Mouse (Mus musculus) spleen, adult 18-20 months (tissue): ENCODE measurements around the gene Stox2.
"Not testable (repeated sequence)": the region's sequence is repeated elsewhere in the genome, so short reads cannot be mapped to it uniquely, and the experiment has no call there.

Experiments used
- DNase-seq, 2 experiments: peaks; one replicate each; pipeline ENCODE4 v3.0.0; 2022; ENCODE audit warnings: mixed read lengths in 2 of 2

Stox2 gene

GRCm38 (mm10) chr8:47446312-47447046, at the start of gene Stox2:
Gene Stox2, minus strand, starts transcription at chr8:47446362.
- DNase-seq, result no peak

DNA sequence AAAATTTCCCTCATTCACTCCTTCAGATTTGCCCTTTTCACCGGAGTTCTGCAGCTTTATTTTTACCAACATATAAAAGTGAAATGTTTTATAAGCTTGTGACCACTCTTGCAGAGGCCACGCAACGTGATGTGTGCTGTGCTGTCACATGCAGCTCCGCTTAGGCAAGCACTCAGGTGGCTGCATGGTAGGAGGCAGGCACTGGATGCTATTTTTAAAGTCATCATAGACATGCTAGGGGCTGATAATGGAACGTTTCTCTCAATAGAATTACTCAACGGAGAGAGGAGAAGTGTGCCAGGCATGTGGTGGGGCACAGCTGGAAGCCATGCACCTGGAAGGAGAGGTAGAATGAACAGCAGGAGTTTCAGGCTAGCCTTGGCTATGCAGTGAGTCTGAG, 49.3 kb upstream of the Stox2 start:
- no peak for DNase-seq

DNA sequence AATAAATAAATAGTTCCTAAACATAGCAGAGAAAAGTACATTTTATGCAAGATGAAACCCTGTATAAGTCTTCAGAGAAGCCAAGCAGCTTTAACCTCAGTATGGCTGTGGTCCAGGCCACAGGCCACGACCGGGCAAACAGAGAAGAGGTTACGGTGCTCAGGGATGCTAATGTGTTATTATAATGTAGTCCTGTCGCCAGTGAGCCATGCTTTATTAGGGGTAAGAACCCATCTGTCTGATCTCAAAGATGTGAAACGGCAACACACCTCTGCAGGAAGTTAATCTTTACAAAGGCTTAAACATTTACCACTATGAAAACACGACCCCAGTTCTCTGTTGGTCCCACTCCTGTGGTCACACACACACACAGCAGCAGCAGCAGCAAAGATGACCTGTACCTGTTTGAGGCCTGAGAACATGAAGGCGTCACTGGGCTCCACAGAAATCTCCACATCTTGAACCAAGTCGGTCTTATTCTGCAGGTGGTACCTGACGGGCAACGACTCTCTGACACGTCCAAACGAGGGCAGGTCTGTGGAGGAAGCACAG, 48.5 kb upstream of the Stox2 start:
- no peak for DNase-seq

- DNase-seq, result no peak
Measured at GRCm38 (mm10) chr8:47493106-47493505, 46.9 kb upstream of the Stox2 start.

DNA sequence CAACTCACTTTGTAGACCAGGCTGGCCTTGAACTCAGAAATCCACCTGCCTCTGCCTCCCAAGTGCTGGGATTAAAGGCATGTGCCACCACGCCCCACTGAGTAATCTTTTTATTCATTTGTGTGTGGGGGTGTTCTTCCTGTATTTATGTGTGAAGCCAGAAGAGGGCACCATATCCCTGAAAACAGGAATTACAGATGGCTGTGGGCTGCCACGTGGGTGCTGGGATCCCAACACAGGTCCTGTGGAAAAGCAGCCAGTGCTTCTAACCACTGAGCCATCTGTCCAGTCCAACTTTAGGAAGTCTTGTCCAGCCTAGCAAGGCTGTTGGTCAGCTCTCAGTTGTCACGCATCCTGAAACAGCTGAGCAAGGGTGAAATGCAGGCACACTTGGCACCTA, 41.1 kb upstream of the Stox2 start:
- no peak for DNase-seq

DNA sequence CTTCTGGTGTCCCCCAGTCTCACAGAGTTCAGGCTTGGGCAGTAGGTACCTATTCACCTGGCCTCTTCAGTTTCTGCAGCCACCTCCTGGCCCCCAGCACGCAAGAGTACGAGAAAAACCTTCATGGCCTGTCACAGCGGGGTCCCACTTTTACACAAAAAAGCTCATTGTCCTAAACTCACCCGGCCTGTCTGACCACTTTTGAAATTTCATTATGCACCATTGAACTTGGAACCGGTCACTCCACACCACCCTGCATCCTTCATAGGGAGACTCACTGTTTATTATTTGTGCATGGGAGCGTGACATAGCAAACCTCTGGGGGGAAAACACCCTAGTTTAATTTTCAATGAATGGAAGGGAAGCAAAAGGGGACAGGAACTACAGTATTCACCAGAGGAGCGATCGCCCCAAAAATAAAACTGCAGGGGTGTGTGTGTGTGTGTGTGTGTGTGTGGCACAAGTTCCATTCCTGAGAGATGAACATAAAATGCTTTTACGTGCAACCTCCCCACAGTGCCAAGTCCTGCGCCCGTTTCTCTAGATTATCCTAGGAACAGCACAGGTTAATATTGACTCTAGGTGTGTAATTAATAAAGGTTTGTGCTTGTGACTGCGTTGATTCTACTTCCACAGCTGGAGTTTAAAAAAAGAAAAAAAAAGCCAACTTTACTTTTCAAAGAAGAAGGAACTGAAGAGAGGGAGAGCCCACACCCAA, 36.4 kb upstream of the Stox2 start:
- no peak for DNase-seq

DNA sequence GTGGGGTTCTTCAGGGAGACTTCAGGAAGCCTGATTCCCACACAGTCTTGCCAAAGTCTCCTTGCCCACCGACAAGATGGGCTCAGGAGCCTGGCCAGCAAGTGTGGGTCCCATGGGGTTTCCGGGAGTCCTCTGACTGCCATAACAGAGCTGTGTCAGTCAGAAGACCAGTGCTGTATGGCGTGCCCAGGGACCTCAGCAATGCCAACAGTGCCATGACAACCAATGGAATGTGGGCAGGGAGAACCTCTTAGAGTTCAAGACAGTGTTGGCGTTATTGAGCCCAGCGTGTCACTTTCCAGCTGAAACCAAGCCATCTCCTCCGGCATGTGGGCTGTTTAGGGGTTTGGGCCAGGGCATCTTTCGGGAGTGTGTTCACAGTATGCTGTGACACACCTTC, 33.9 kb upstream of the Stox2 start:
- DNase-seq, result no peak

DNA sequence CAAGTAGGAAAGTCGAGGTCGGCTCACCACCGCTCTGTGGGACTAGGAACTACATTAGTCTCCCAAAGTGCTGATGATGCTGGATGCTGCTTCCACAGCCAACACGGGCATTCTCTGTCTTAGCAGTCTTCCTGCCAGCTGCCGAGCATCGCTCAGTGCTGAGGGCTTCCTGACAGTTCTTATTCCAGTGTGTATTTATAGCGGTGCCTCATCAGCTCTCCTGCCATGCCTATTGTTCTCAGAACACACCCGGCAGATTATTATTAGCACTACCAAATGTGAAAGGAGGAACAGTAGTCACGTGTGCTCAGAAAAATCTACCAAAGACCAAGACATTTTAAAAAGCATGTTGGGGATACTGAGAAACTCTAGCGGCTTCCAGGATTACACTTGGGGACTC, 15.5 kb upstream of the Stox2 start:
- DNase-seq, result no peak

- no peak for DNase-seq
Measured at GRCm38 (mm10) chr8:47459216-47459749, 13.1 kb upstream of the Stox2 start.

DNA sequence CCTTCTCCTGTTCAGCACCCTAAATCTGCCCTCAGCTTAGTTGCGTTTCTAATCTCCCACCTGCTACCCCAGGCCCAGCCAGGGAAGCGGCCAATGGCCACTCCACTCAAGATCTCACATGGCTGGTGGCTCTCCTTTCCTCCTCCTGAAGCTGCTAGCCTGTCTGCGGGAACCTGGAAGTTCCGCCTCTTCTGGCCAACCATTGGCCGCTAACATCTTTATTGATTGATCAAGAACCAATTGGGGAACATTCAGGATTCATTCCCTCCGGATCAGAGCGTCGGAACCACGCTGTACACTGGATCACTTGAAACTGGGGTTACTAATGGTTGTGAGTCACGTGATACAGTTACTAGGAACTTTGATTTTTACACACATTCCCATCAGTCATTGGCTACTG, 12.4 kb upstream of the Stox2 start:
- DNase-seq, result no peak

DNA sequence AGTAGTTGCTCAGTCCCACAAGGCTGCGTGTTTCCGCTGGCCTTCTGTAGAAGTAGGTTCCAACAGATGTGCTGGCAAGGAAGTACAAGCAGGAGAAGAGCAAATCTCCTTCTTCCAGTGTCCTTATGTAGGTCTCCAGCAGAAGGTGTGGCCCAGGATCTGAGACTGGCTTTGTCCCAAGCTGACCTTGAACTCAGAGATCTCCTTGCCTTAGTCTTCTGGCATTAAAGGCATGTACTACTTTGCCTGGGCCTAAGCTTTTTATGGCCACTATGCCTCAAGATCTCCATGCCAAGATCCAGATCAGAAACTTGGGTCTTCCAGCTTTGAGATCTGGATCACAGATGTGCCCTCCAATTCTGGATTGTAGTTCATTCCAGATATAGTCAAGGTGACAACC, 3.0 kb upstream of the Stox2 start:
- DNase-seq, result not testable (repeated sequence)

DNA sequence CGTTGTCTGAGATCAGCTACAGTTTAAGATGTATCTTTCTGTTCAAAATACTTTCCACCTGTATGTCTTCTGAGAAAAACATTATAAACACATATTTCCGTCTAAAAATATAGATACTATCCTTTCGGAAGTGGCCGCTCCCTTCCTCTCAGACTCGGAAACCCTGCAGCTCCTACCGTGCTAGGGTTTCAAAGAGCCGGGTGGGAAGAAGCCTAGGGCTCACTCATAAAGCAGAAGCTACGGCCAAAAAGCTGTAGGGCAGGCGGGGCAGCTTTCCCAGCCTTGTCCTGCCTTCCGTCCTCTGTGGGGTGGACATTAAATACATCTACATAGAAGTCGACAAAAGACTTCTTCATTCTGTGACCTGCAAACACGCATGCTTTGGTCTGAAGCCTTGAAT, 6.9 kb downstream of the Stox2 start:
- DNase-seq, result no peak

- DNase-seq, result no peak
Measured at GRCm38 (mm10) chr8:47437976-47438375, 8.2 kb downstream of the Stox2 start.

DNA sequence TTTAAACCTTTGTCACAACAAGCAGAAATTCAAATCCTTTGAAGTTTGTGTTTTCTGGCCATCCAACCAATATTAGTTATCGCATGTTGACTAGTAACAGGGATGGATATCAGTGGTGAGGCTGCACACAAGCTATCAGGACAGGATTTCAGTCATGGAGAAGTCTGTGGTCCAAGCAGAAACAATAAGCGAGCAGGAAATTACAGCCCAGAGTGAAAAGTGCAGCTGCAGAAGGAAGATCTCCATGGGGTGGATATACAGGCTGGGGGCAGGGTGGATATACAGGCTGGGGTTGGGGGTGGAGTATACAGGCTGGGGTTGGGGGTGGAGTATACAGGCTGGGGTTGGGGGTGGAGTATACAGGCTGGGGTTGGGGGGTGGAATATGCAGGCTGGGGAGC, 10.3 kb downstream of the Stox2 start:
- no peak for DNase-seq

DNA sequence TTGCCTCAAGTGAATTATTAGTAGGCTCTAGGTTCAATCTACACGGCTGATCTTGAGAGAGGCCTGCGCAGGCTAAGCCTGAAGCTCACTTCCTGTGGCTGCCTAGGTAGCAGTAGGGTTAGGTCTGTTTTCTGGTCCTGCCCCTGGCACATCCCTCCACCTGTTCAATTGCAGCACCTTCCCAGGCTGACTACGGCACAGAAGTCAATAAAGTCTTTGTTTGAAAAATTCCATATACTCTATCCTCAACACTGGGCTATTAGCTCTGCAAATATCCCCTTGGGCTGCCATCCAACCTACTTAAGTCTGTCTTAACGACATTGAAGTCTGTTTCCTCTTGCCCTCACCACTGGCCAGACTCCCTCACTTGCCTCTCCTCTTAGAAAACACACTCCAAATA, 10.8 kb downstream of the Stox2 start:
- DNase-seq, result no peak

- no peak for DNase-seq
Measured at GRCm38 (mm10) chr8:47431263-47431662, 14.9 kb downstream of the Stox2 start.

DNA sequence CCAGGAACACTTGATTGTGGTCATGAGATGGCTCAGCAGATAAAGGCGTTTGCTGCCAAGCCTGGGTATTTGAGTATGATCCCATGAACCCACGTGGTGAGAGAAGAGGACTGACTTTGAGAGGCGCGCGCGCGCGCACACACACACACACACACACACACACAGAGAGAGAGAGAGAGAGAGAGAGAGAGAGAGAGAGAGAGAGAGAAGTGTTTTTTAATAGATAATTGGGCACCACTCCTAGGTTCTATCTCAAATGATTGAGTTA, 32.0 kb downstream of the Stox2 start:
- not testable (repeated sequence) for DNase-seq

DNA sequence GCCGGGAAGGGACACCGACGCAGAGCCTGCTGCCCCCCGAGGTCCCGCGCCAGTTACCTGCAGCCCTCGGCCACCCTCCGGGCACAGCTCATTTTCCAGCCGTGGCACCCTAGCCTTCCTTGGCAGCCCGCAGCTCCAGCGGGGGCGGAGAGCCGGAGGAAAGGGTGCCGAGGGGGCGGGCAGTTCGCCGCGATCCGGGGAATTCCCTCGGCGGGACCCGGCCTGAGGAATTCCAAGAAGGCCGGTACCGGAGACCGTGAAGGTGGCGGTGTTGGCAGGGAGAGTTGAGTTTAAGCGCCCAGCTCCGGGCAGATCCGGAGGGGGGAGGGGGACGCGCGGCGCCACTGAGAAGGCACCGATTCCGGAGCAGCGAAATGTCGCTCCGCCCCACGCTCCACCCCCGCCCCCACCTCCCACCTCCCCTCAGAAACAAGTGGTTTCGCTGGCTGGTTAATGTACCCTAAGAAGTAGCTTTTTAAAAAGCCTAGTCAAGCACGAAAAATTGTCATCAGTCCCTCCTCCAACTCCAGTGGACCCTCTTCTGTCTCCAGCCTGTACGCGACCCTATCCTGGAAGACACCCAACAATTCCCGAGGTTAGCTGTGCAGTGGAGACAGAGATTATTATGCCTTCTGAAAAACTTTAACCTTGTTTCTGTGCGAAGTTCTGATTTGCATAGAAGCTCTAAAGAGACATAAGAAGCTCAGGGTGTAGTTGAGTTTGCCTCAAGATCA, 32.5 kb downstream of the Stox2 start:
- peak in 1 of 2 experiments; percentile 12 for DNase-seq

DNA sequence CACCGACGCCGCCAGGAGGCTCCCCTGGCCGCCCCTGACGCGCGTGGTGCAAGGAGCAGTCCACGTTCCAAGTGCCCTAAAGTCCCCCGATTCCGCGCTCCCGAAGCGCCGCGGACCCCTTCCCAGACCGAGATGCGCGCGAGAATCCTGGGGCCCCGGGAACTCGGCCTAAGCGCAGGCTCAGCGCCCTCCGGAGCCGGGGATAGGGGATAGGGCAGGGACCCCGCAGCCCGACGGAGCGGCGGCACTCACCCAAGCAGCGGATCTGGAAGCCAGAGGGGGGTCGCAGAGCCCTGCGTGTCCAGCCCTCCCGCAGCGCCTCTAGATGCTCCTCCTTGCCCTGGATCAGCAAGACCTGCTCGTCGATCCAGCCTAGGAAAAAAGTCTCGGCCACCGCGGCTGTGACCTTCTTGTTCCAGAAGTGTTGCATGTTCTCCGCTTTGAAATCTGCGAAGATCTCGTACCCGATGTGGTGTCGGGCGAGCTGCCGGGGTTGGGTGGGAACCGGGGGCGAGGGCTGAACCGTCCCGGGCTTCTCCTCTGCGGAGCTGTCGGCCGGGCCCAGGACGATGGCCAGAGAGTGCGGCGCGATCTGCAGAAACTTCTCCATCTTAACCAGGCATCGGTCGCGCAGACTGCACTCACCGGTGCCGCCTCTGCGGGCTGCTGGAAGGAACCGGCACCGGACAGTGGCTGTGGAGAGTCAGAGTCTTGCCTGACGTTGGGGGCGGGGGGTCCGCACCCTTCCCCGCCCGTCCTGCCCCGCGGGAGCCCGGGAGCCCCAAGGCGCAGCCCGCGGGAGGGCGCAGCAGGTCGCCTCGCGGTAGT, 33.3 kb downstream of the Stox2 start:
- DNase-seq, result no peak

DNA sequence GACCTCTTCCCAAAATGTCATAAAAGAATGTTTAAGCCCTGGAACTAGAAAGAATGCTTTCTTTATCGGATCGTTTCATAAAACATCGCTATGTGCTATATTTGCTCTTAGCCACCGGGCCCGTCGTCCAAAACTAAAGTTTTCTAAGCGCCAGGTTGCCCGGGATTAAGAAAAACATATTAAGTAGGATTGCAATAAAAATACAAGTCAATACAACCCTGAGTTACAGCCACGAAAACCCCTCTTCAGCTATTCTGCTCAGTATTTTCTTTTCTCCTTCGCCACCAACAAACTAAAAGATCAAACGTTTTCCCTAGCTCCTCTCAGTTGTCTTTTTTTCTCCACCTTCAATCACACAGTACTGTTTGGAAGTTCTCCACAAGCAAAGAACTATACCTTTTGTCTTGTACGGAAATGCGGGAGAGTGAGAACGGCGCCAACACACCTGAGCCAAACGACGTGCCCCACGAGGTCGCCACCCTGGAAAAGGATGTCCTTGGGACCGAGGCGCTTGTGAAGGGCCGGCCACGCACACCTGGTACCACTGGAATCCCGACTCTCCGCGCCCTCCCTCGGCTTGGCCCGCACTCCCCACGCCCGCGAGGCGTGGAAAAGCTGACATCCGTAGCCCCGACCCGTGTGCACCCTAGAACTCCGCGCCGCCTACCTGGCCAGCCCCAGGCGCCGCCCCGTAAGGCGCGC, 34.0 kb downstream of the Stox2 start:
- peak in 1 of 2 experiments; percentile 3 for DNase-seq

DNA sequence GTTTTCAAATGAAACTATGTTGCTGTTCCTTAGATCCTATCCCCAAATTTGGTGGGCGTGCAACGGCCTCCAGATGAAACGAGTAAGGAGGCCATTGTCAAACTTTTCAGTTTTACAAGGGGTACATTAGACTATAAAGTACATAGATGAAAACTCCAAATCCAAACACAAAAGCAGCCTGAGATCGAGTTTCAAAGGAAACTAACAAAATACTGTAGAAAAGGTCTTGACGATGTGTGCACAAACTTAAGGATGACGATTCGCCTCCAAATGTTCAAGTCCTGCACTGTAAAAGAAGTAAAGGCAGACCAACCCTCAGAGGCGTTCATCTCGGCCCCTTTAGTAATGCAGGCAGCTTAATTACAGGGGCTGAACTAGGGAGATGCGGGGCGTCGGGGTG, 34.8 kb downstream of the Stox2 start:
- DNase-seq, result no peak

DNA sequence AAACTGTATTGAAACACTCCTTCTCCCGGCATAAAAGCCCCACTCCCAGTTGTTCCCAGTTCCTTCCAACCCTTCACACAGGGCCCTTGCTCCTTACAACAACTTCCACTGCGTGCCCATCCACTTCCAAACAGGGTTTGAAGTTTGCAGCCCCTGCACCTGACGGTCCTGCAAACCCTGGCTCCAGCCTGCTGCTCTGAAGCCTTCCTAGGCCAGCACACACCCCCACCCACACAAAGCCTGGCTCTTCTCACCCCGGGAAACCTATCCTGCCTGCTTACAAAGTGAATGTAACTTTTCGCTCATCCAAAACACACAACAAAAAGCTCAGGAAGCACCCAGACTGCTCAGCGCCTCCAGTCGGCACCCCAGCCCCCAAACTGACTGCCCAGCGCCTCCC, 37.1 kb downstream of the Stox2 start:
- DNase-seq, result no peak
